32 mouse cellular contexts compared by ENCODE assay signal in the genomic region with DNA sequence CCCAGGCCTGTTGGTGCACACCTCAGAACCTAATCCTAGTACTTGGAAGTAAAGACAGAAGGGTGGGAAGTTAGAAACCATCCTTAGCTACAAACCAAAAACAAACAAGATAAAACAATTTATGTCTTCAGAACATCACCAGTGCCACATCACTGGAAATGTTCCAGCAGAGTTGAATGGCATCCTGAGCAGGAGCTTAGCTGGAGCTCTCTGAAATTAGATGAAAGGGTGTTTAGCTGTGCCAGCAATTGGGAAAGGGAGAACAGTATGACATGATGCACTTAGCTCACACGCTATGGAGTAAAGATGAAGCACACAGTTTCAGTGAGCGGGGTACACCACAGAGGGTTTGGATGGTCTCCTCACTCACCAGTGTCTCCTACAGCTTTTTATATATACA.
DNase-seq lines count a peak whose midpoint lies in the region; ATAC-seq and TF ChIP-seq lines count a peak whose summit lies in the region.
"Had no signal": no experiment of that assay in that cellular context is flagged by ENCODE, and none has a peak within 500 bp of the region (broad histone marks: within the 10 kb centered on the region; RNA-seq: fewer than 3 reads in every experiment).

No protein-coding gene starts in this region.

- H3K36me3 ChIP-seq in heart, embryonic 12.5 days = no peaks in the 10 kb centered on the region
- no peaks in the 10 kb centered on the region for H3K36me3 ChIP-seq in midbrain, embryonic 11.5 days (ENCODE audit: control insufficient read depth, insufficient read depth, low read length)
- H3K36me3 ChIP-seq in midbrain, postnatal 0 days (ENCODE audit: insufficient read depth, low read length) = no peaks in the 10 kb centered on the region
- H3K36me3 ChIP-seq: embryonic facial prominence, embryonic 10.5 days; embryonic facial prominence, embryonic 13.5 days; G1E; heart, embryonic 13.5 days; hindbrain, embryonic 12.5 days; hindbrain, embryonic 15.5 days; intestine, embryonic 15.5 days had no signal

- H3K4me3 ChIP-seq in heart, embryonic 12.5 days = no peak overlapping the region
- no peak overlapping the region for H3K4me3 ChIP-seq in midbrain, embryonic 11.5 days (ENCODE audit: low read depth, low read length)
- H3K4me3 ChIP-seq in midbrain, postnatal 0 days (ENCODE audit: low read depth, low read length) = no peak overlapping the region
- no peak overlapping the region for H3K4me3 ChIP-seq in embryonic fibroblast, embryonic 13.5 days (ENCODE audit: insufficient read depth, low read length)
- H3K4me3 ChIP-seq: embryonic facial prominence, embryonic 10.5 days; embryonic facial prominence, embryonic 13.5 days; gastrocnemius, adult 2 months; heart, embryonic 13.5 days; hindbrain, embryonic 12.5 days; hindbrain, embryonic 15.5 days; intestine, embryonic 15.5 days had no signal

- H3K27ac ChIP-seq in heart, embryonic 12.5 days (ENCODE audit: poor library complexity, severe bottlenecking) = no peak overlapping the region
- no peak overlapping the region for H3K27ac ChIP-seq in midbrain, embryonic 11.5 days (ENCODE audit: low read depth, low read length)
- no peak overlapping the region for H3K27ac ChIP-seq in midbrain, postnatal 0 days (ENCODE audit: low read depth, low read length)
- H3K27ac ChIP-seq in embryonic fibroblast, embryonic 13.5 days (ENCODE audit: insufficient read depth, low read length) = peak overlapping the region; percentile 64; the same call in 1 of the 2 replicates
- H3K27ac ChIP-seq: embryonic facial prominence, embryonic 10.5 days; embryonic facial prominence, embryonic 13.5 days; gastrocnemius, adult 2 months; heart, embryonic 13.5 days; hindbrain, embryonic 12.5 days; hindbrain, embryonic 15.5 days; intestine, embryonic 15.5 days had no signal

- DNase-seq in heart, adult 11 months = peak; percentile 29
- DNase-seq in midbrain, embryonic 11.5 days (ENCODE audit: low spot score, missing footprints) = peak; percentile 59
- no peak for DNase-seq in midbrain, postnatal 0 days (ENCODE audit: low spot score)
- DNase-seq in gastrocnemius, postnatal 25 days = no peak
- DNase-seq in cerebellum, postnatal 14 days = no peak
- DNase-seq: adrenal gland, adult 8-10 months; adrenal gland, postnatal 36 days; B cell, adult 2 months; cerebellum, adult 11 months; cerebellum, adult 2 months; cerebellum, adult 9-11 months; cerebellum, postnatal 36 days; embryo, embryonic 11 days; forebrain, postnatal 0 days; gastrocnemius, adult 2 months; gastrocnemius, postnatal 14 days; heart, adult 18-20 months; heart, postnatal 14 days; heart, postnatal 4 days; kidney, adult 18-20 months had no signal

- ATAC-seq in heart, embryonic 12.5 days (ENCODE audit: insufficient number of reproducible peaks, low FRiP score) = no peak
- ATAC-seq in midbrain, embryonic 11.5 days (ENCODE audit: low FRiP score) = no peak
- ATAC-seq in midbrain, postnatal 0 days (ENCODE audit: low FRiP score) = no peak
- no peak for ATAC-seq in granulocyte monocyte progenitor cell, adult 5-6 weeks (replicated peaks; ENCODE audit: poor library complexity, severe bottlenecking)
- ATAC-seq: forebrain, embryonic 14.5 days; forebrain, postnatal 0 days; intestine, embryonic 15.5 days had no signal

- H3K9ac ChIP-seq in heart, embryonic 12.5 days = no peak overlapping the region
- H3K9ac ChIP-seq in midbrain, embryonic 11.5 days (ENCODE audit: low read length) = no peak overlapping the region
- H3K9ac ChIP-seq in midbrain, postnatal 0 days (replicated peaks; ENCODE audit: low read length, poor library complexity, severe bottlenecking) = no peak overlapping the region
- H3K9ac ChIP-seq: embryonic facial prominence, embryonic 13.5 days; forebrain, postnatal 0 days; heart, embryonic 13.5 days; hindbrain, embryonic 12.5 days; hindbrain, embryonic 15.5 days; intestine, embryonic 15.5 days had no signal

- H3K9me3 ChIP-seq in heart, embryonic 12.5 days (replicated peaks) = no peaks in the 10 kb centered on the region
- H3K9me3 ChIP-seq in midbrain, embryonic 11.5 days (ENCODE audit: control insufficient read depth, low read length) = no peaks in the 10 kb centered on the region
- no peaks in the 10 kb centered on the region for H3K9me3 ChIP-seq in midbrain, postnatal 0 days (ENCODE audit: low read length)
- H3K9me3 ChIP-seq: embryonic facial prominence, embryonic 10.5 days; embryonic facial prominence, embryonic 13.5 days; G1E; heart, embryonic 13.5 days; hindbrain, embryonic 12.5 days; hindbrain, embryonic 15.5 days; intestine, embryonic 15.5 days had no signal

- WGBS in heart, embryonic 12.5 days = 89% methylated on average over 2 of the region's 2 CpGs
- WGBS in midbrain, embryonic 11.5 days = 96% methylated on average over 2 of the region's 2 CpGs
- 65% methylated on average over 2 of the region's 2 CpGs for WGBS in midbrain, postnatal 0 days

- no peak overlapping the region for H3K4me2 ChIP-seq in heart, embryonic 12.5 days
- H3K4me2 ChIP-seq in midbrain, embryonic 11.5 days = no peak overlapping the region
- H3K4me2 ChIP-seq in midbrain, postnatal 0 days (ENCODE audit: low read depth, low read length, poor library complexity, severe bottlenecking) = no peak overlapping the region
- H3K4me2 ChIP-seq: embryonic facial prominence, embryonic 13.5 days; heart, embryonic 13.5 days; hindbrain, embryonic 12.5 days; hindbrain, embryonic 15.5 days; intestine, embryonic 15.5 days had no signal

- H3K4me1 ChIP-seq in heart, embryonic 12.5 days (replicated peaks) = peaks cover 14% of the 10 kb centered on the region
- peaks cover 8% of the 10 kb centered on the region for H3K4me1 ChIP-seq in midbrain, embryonic 11.5 days (ENCODE audit: control insufficient read depth, insufficient read depth, low read length)
- peaks cover 5% of the 10 kb centered on the region; the same call in 1 of the 2 replicates for H3K4me1 ChIP-seq in midbrain, postnatal 0 days (ENCODE audit: insufficient read depth, low read length)
- H3K4me1 ChIP-seq in embryonic fibroblast, embryonic 13.5 days (ENCODE audit: control insufficient read depth, insufficient read depth, low read length) = peaks cover 7% of the 10 kb centered on the region

- TF ChIP-seq POLR2A in embryonic fibroblast, embryonic 13.5 days (IDR thresholded peaks at IDR 0.05; ENCODE audit: low read depth, low read length) = no peak

- no peak for TF ChIP-seq CTCF in midbrain, postnatal 0 days (IDR thresholded peaks at IDR 0.05)
- no peak for TF ChIP-seq CTCF in embryonic fibroblast, embryonic 13.5 days (IDR thresholded peaks at IDR 0.05; ENCODE audit: borderline replicate concordance, insufficient read depth, low read length)

- no peaks in the 10 kb centered on the region for H3K27me3 ChIP-seq in heart, embryonic 12.5 days (replicated peaks)
- no peaks in the 10 kb centered on the region for H3K27me3 ChIP-seq in midbrain, embryonic 11.5 days (ENCODE audit: control insufficient read depth, insufficient read depth, low read length)
- H3K27me3 ChIP-seq in midbrain, postnatal 0 days (ENCODE audit: insufficient read depth, low read length) = no peaks in the 10 kb centered on the region
- H3K27me3 ChIP-seq: CH12.LX; embryonic facial prominence, embryonic 13.5 days; heart, embryonic 13.5 days; hindbrain, embryonic 12.5 days; hindbrain, embryonic 15.5 days; intestine, embryonic 15.5 days had no signal

Comparison
In these comparisons a context has a peak if more than half of its experiments do, and no peak if none do; other contexts are left out.
1. DNase-seq: peak in heart, adult 11 months (single experiment) and midbrain, embryonic 11.5 days (single experiment); none in midbrain, postnatal 0 days (single experiment), gastrocnemius, postnatal 25 days (single experiment) and cerebellum, postnatal 14 days (0 of 2).